Mouse (Mus musculus): ENCODE results near the gene Trim26. TPM values are rescaled to one million over a fixed set of nuclear protein-coding genes. Genes with fewer than 3 reads are reported as not detected.
A peak's percentile ranks its signal among the peaks of the same experiment; 100 is the strongest.

Trim26 gene
- total RNA-seq, 2 experiments from 2014 or later: 18.1 to 20.3 TPM

DNA sequence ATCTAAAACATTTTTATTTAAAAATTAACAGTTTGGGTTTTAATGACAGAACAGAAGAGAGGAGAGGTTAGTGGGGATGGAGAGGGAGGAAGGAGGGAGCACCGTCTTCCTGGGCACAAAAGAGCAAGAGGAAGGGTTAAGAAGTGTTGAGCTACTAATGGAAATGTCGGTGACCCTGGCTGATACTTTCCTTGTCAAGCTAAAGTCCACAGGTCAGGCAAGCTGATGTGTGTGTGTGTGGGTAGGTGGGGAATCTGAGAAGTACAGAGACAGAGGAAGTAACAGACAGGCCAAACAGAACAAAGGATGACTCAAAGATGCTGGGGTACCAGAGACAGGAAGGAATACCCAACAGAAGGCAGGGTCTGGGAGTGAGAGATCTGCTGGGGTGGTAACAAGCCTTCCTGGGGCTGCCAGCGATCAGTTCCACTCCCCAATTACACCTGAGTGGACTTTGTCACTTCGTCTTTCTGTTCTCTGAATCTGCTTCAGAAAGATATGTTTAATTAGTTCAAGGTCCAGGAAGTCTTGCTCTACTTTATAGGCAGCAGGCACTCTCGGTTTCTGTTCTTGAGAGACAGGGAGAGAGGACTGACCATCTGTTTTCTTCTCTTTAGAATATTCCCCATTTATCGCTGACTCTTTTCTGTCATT, 60.7 kb downstream of the Trim26 start, which contains the start of gene Trim31:
Trim31 (plus strand) TSS at position 567 of the 654 bp plus-strand sequence.
- no peak for DNase-seq (ENCODE audit: low spot score in 2 of 2)

DNA sequence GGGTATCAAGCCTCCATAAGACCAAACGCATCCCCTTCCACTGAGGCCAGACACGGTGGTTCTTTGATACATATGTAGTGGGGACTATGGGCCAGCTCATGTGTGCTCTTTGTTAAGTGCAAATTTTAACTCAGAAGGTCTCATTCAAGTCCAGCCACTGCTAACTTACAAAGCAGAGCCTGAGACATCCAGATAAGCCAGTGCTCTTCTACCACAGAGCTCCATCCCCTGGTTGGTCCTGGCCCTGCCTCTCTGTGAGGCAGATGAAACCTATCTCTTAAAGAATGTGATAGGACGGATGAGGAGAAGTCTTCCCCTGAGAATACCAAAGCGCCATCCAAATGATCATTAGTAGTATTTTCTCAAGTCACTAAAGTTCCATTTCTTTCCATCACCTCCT, 62.4 kb downstream of the Trim26 start:
- DNase-seq (ENCODE audit: low spot score in 2 of 2): no peak

DNA sequence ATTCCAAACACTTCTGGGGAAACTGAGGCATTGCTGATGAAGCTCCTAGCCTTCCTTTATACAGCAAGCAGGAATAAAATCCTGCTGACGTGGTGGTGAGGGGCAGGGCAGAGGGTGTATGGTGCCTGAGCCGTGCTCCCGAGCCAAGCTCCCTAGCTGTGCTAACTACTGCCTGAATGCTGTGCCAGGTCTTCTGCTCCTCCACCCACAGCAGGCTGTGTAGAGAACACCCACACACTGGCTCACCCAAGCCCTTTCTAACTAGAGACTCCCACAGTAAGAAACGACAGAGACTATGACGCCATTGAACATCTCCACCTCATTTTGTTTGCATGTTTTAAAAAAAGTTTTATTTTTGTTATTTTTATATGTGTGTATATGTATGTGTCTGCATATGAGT, 63.1 kb downstream of the Trim26 start:
- DNase-seq (ENCODE audit: low spot score in 2 of 2): peak; percentile 59 to 78

GRCm38 (mm10) chr17:36900691-36901090, 63.8 kb downstream of the Trim26 start:
- DNase-seq (ENCODE audit: low spot score in 2 of 2): no peak

DNA sequence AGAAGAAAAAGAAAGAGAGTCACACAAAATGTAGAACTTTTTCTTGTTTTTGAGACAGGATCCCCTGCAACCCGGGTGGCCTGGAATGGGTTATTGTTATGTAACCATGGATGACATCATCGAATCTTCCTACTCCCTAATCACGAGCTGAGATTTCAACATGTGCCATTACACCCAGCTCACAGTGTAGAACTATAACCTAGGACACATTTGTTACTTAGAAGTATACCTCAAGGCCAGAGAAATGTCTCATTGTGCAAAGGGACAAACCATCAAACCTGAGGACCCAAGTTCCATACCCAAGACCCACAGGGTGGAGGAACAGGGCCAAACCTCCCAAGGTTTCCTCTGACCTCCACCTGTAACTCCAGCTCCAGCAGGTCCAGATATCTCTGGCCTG, 66.7 kb downstream of the Trim26 start:
- DNase-seq (ENCODE audit: low spot score in 2 of 2): peak in 1 of 2 experiments; percentile 10

DNA sequence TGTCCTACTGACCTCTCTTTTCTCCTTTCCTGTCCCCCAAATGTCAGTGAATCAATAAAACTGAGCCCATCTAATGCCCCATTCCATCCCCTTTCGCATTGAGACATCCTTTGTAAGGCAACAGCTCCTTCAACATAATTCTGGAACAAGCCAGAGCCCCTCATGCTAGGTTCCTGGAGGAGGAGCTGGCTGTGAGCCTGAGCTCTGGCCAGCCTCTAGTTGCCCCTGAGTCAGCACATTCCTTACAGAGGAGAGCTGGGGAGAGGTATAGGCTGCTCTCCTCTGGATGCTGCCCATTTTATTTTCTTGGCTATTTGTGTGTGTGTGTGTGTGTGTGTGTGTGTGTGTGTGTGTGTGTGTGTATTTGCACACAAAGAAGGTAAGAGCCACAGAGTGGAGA, 71.3 kb downstream of the Trim26 start:
- DNase-seq (ENCODE audit: low spot score in 2 of 2): no peak

Other genes with a start within 250 kb of the Trim26 start
- not detected for gene H2-M9, start 194.5 kb upstream of the Trim26 start, total RNA-seq (2021)
- gene H2-M1, start 164.9 kb upstream of the Trim26 start, total RNA-seq (2021): not detected
- not detected for gene H2-M10.5, start 64.2 kb upstream of the Trim26 start, total RNA-seq (2021)
- not detected for gene H2-M10.6, start 25.0 kb upstream of the Trim26 start, total RNA-seq (2021)
- not detected for gene Trim15, start 30.1 kb downstream of the Trim26 start, total RNA-seq (2021)
- not detected for gene Trim10, start 32.4 kb downstream of the Trim26 start, total RNA-seq (2021)
- not detected for gene Trim40, start 53.0 kb downstream of the Trim26 start, total RNA-seq (2021)
- gene Trim31, start 61.0 kb downstream of the Trim26 start, total RNA-seq (2021): not detected
- gene Rnf39, start 105.8 kb downstream of the Trim26 start, total RNA-seq (2021): 1 to 10 TPM; 3.0 to 4.6 TPM
- gene Ppp1r11, start 114.6 kb downstream of the Trim26 start, total RNA-seq (2021): 100 to 1,000 TPM; 140 to 145 TPM
- gene Znrd1, start 121.4 kb downstream of the Trim26 start, total RNA-seq (2021): 10 to 100 TPM; 31.3 to 37.2 TPM
- gene Znrd1as, start 121.5 kb downstream of the Trim26 start, total RNA-seq (2021): 1 to 10 TPM; 5.6 to 7.2 TPM
- not detected for gene 2410137M14Rik, start 144.1 kb downstream of the Trim26 start, total RNA-seq (2021)
- under 1 TPM; 0.87 to 0.96 TPM for gene H2-M5, start 152.4 kb downstream of the Trim26 start, total RNA-seq (2021)
- 1 to 10 TPM; 8.1 to 8.7 TPM for gene Zfp57, start 164.0 kb downstream of the Trim26 start, total RNA-seq (2021)
- gene Mog, start 186.3 kb downstream of the Trim26 start, total RNA-seq (2021): 10 to 100 TPM; 35.8 to 43.1 TPM
- gene Gabbr1, start 208.8 kb downstream of the Trim26 start, total RNA-seq (2021): 100 to 1,000 TPM; 683 to 686 TPM